Mouse (Mus musculus) small intestine, adult 2 months (tissue): ENCODE results near the gene Nsf. TPM values are rescaled to one million over a fixed set of nuclear protein-coding genes. Genes with fewer than 3 reads are reported as not detected.

ENCODE experiments used
- H3K27ac ChIP-seq: fragments of 200-500 bp; 2 replicates; pipeline ENCODE4 v1.5.1; 2012; ENCODE audit warnings: low read depth, low read length, control low read depth, inconsistent platforms; ENCODE audit not compliant: insufficient read depth
- H3K27me3 ChIP-seq: fragments of 200-500 bp; 2 replicates; pipeline ENCODE4 v1.6.1; 2012; ENCODE audit warnings: mild to moderate bottlenecking, moderate library complexity, low read length, inconsistent platforms; ENCODE audit not compliant: control insufficient read depth, insufficient read depth
- H3K36me3 ChIP-seq: fragments of 200-500 bp; 2 replicates; pipeline ENCODE4 v1.6.1; 2012; ENCODE audit warnings: mild to moderate bottlenecking, low read length, control low read depth, inconsistent platforms; ENCODE audit not compliant: control insufficient read depth, insufficient read depth
- H3K4me1 ChIP-seq: fragments of 200-500 bp; 2 replicates; pipeline ENCODE4 v1.6.1; 2012; ENCODE audit warnings: low read length, inconsistent platforms, mixed read lengths; ENCODE audit not compliant: control insufficient read depth, insufficient read depth, insufficient read length
- H3K4me3 ChIP-seq: fragments of 200-500 bp; 2 replicates; pipeline ENCODE4 v1.5.1; 2012; ENCODE audit warnings: low read depth, mild to moderate bottlenecking, control low read depth, inconsistent platforms, low read length, moderate library complexity
- CTCF ChIP-seq: fragments of 200-500 bp; IDR thresholded peaks from 2 replicates; pipeline ENCODE4 v1.5.1; 2012; ENCODE audit warnings: low read depth, mild to moderate bottlenecking, control low read depth, inconsistent platforms, low read length, moderate library complexity, mixed read lengths; ENCODE audit not compliant: insufficient replicate concordance, insufficient read length; ENCODE audit errors: extremely low read depth
- POLR2A ChIP-seq: fragments of 200-500 bp; IDR thresholded peaks from 2 replicates; pipeline ENCODE4 v1.6.1; 2012; ENCODE audit warnings: low read depth, mild to moderate bottlenecking, control low read depth, inconsistent platforms, low read length, moderate library complexity
- WGBS: fragments of 180-500 bp; shearing (Covaris S2); methylation state at CpG from one replicate; pipeline ENCODE4 v1.1.7; 2018; 5-methylcytosine and 5-hydroxymethylcytosine counted together
- polyA plus RNA-seq: library from polyadenylated mRNA; depleted of rRNA; stranded (reverse); fragments of >200 nt; gene quantifications from 2 replicates; pipeline ENCODE4 v1.2.3, GENCODE M21; 2012

The Nsf gene
- polyA plus RNA-seq, 1 experiment, result 25.8 TPM

DNA sequence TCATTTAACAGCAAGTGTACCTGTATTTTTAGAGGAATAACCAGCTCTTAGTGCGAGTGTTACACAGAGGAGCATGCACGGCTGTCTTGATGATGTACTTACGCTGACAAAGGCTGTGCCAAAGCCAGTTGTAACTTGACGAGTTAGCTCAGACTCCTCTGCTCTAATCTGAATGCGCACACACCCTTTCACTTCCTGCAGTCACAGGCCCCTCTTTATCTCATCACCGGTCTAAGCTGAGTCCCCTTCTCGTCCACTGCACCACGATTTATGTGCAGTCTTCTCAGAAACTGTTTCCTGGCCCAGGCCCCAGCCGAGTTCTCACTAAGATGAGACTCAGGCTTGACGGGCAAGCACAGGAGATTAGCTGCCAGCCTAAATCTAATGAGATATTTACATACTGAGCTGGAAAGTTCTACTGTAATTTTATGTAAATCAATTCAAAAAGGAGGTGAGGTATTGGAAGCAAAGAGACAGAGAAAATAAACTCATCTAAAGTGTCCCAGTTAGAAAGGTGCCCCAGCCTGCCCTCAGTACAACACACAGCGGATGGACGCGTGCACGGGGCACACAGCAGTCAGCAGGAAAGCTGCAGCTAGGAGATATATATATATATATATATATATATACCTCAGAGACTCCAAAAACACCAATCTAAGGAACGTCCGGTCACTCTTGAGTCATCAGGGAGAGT lies 101.1 kb downstream of the Nsf start:
- H3K27ac ChIP-seq, result no peak overlapping the region
- no peak overlapping the region for H3K4me3 ChIP-seq
- no peaks in the 10 kb centered on the region for H3K27me3 ChIP-seq
- no peak for TF ChIP-seq POLR2A
- TF ChIP-seq CTCF, result no peak
- H3K4me1 ChIP-seq, result no peaks in the 10 kb centered on the region
- H3K36me3 ChIP-seq, result peaks cover 20% of the 10 kb centered on the region
- WGBS, result 82% methylated on average over 16 of the region's 16 CpGs

GRCm38 (mm10) chr11:103848287-103848686 lies 105.6 kb downstream of the Nsf start:
- Histone ChIP-seq H3K36me3 (peaks cover 4% of the 10 kb centered on the region; the same call in 1 of the 2 replicates), H3K27me3 (no peaks in the 10 kb centered on the region), H3K4me3 (no peak overlapping the region), H3K27ac (no peak overlapping the region), H3K4me1 (no peaks in the 10 kb centered on the region)
- TF ChIP-seq CTCF (no peak), POLR2A (no peak)
- WGBS, result 89% methylated on average over 11 of the region's 11 CpGs

DNA sequence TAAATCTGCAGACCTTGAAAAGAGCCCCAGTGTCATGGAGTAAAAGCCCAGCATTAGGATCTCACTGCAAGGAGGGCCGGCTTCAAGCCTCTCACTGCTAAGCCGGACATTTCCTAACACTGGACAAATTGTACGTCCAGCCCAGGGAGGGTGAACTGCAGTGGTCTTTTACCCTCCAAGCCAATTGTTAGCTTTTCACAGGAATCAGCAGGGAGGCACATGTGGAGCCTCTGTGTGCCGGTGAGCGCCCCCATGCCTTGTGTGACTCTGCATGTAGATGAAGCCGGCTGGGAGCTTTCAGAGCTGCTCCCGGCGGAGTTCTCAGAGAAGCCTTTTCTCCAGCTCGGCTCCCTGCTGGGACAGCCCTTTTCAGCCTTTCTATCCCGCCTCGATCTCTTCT lies 113.0 kb downstream of the Nsf start:
- no peak overlapping the region for H3K27ac ChIP-seq
- peaks cover 5% of the 10 kb centered on the region for H3K36me3 ChIP-seq
- 84% methylated on average over 11 of the region's 11 CpGs for WGBS
- H3K27me3 ChIP-seq, result no peaks in the 10 kb centered on the region
- no peaks in the 10 kb centered on the region for H3K4me1 ChIP-seq
- no peak overlapping the region for H3K4me3 ChIP-seq
- TF ChIP-seq CTCF, result no peak
- no peak for TF ChIP-seq POLR2A

- Histone ChIP-seq H3K36me3 (peaks cover 4% of the 10 kb centered on the region), H3K27ac (no peak overlapping the region), H3K27me3 (no peaks in the 10 kb centered on the region), H3K4me1 (no peaks in the 10 kb centered on the region), H3K4me3 (no peak overlapping the region)
- 64% methylated on average over 2 of the region's 2 CpGs for WGBS
- no peak for TF ChIP-seq POLR2A
- no peak for TF ChIP-seq CTCF
These were observed 114.9 kb downstream of the Nsf start for GRCm38 (mm10) chr11:103838955-103839354.

DNA sequence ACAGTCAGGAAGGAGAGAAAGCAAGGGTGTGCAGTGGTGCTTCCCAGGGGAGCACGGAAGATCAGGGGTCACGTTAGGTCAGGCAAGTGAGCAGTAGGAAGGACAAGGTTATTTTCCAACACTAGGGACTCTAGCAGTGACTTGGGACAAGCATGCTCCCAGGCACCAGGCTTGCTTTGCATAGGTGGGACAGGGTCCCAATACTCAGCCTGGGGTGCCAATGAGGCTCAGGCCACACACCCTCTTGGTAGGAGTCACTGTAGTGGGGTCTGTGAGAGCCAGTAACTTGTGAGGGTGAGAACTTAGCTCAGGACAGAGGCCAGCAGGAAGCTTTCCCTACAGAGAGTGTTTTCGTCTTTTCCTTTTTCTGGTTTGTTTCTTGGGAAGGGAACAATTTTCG lies 121.5 kb downstream of the Nsf start:
- Histone ChIP-seq H3K4me1 (peaks cover 3% of the 10 kb centered on the region; the same call in 1 of the 2 replicates), H3K27me3 (no peaks in the 10 kb centered on the region), H3K36me3 (peaks cover 4% of the 10 kb centered on the region), H3K27ac (no peak overlapping the region), H3K4me3 (no peak overlapping the region)
- WGBS, result 92% methylated on average over 4 of the region's 4 CpGs
- TF ChIP-seq POLR2A, result no peak
- TF ChIP-seq CTCF, result no peak

GRCm38 (mm10) chr11:103831766-103832165 lies 122.1 kb downstream of the Nsf start:
- H3K27ac ChIP-seq, result no peak overlapping the region
- TF ChIP-seq CTCF (no peak), POLR2A (no peak)
- no peaks in the 10 kb centered on the region for H3K27me3 ChIP-seq
- peaks cover 4% of the 10 kb centered on the region; the same call in 1 of the 2 replicates for H3K4me1 ChIP-seq
- no peak overlapping the region for H3K4me3 ChIP-seq
- H3K36me3 ChIP-seq, result peaks cover 4% of the 10 kb centered on the region
- WGBS, result 92% methylated on average over 3 of the region's 3 CpGs

- no peaks in the 10 kb centered on the region for H3K27me3 ChIP-seq
- H3K4me1 ChIP-seq, result peaks cover 4% of the 10 kb centered on the region; the same call in 1 of the 2 replicates
- peaks cover 6% of the 10 kb centered on the region for H3K36me3 ChIP-seq
- 96% methylated on average over 9 of the region's 9 CpGs for WGBS
- no peak for TF ChIP-seq CTCF
- TF ChIP-seq POLR2A, result no peak
- no peak overlapping the region for H3K4me3 ChIP-seq
- H3K27ac ChIP-seq, result no peak overlapping the region
These were observed 123.4 kb downstream of the Nsf start for GRCm38 (mm10) chr11:103830476-103830875.
